Mouse (Mus musculus): ENCODE results near the gene Olfr1310. TPM values are rescaled to one million over a fixed set of nuclear protein-coding genes. Genes with fewer than 3 reads are reported as not detected.
"Not testable (repeated sequence)": the region's sequence is repeated elsewhere in the genome, so short reads cannot be mapped to it uniquely, and the experiment has no call there.

The Olfr1310 gene
- polyA plus RNA-seq (2015; fragmentation: Nextera tagmentation; extraction: Ambion mirVana): not detected in 2 replicates

- no peak within 1 kb of the TSS for H3K4me2 ChIP-seq
- no peaks in the 10 kb centered on the region for H3K36me3 ChIP-seq
- H3K4me1 ChIP-seq (replicated peaks): no peaks in the 10 kb centered on the region
- ATAC-seq (replicated peaks; ENCODE audit: insufficient number of reproducible peaks, insufficient read depth, low FRiP score, low read depth): no peak
- no peaks in the 10 kb centered on the region for H3K27me3 ChIP-seq
- no peaks in the 10 kb centered on the region for H3K9me3 ChIP-seq (replicated peaks)
- H3K27ac ChIP-seq: no peak within 1 kb of the TSS
- no peak within 1 kb of the TSS for H3K9ac ChIP-seq
- no peak within 1 kb of the TSS for H3K4me3 ChIP-seq
Observed at GRCm38 (mm10) chr2:112012608-112013007, at the start of gene Olfr1310. Olfr1310 (minus strand) TSS chr2:112012708.

- Histone ChIP-seq H3K4me1 (replicated peaks) (no peaks in the 10 kb centered on the region), H3K27ac (no peak within 1 kb of the TSS), H3K36me3 (no peaks in the 10 kb centered on the region), H3K9me3 (replicated peaks) (no peaks in the 10 kb centered on the region), H3K27me3 (no peaks in the 10 kb centered on the region), H3K4me3 (no peak within 1 kb of the TSS), H3K9ac (no peak within 1 kb of the TSS), H3K4me2 (no peak within 1 kb of the TSS)
- WGBS: 21% methylated on average over 1 of the region's 1 CpGs
- ATAC-seq (replicated peaks; ENCODE audit: insufficient number of reproducible peaks, insufficient read depth, low FRiP score, low read depth): no peak
Observed at GRCm38 (mm10) chr2:112050138-112050537, 37.6 kb upstream of the Olfr1310 start, which contains the start of gene Olfr1312. Olfr1312 (minus strand) TSS chr2:112050238.

GRCm38 (mm10) chr2:112026971-112027370, 14.5 kb upstream of the Olfr1310 start:
- not testable (repeated sequence) for H3K4me3 ChIP-seq; H3K4me2 ChIP-seq; H3K36me3 ChIP-seq; H3K9ac ChIP-seq; H3K4me1 ChIP-seq (replicated peaks); H3K9me3 ChIP-seq (replicated peaks); H3K27ac ChIP-seq; ATAC-seq (replicated peaks; ENCODE audit: insufficient number of reproducible peaks, insufficient read depth, low FRiP score, low read depth); H3K27me3 ChIP-seq
- 45% methylated on average over 6 of the region's 6 CpGs for WGBS

- 75% methylated on average over 2 of the region's 2 CpGs for WGBS
- H3K9ac ChIP-seq: no peak within 1 kb of the TSS
Observed at GRCm38 (mm10) chr2:112024312-112024711, 11.8 kb upstream of the Olfr1310 start, which contains the start of gene Olfr1311. Olfr1311 (minus strand) TSS chr2:112024412.

GRCm38 (mm10) chr2:112014900-112015299, 2.4 kb upstream of the Olfr1310 start:
- Histone ChIP-seq H3K4me2 (no peak overlapping the region), H3K27me3 (no peaks in the 10 kb centered on the region), H3K9ac (no peak overlapping the region), H3K4me3 (no peak overlapping the region), H3K4me1 (replicated peaks) (no peaks in the 10 kb centered on the region), H3K27ac (no peak overlapping the region), H3K9me3 (replicated peaks) (no peaks in the 10 kb centered on the region), H3K36me3 (no peaks in the 10 kb centered on the region)
- ATAC-seq (replicated peaks; ENCODE audit: insufficient number of reproducible peaks, insufficient read depth, low FRiP score, low read depth): no peak
- WGBS: 75% methylated on average over 3 of the region's 3 CpGs

More at GRCm38 (mm10) chr2:112024312-112024711, 11.8 kb upstream of the Olfr1310 start, which contains the start of gene Olfr1311:
- Histone ChIP-seq H3K36me3 (no peaks in the 10 kb centered on the region), H3K4me1 (replicated peaks) (no peaks in the 10 kb centered on the region), H3K27me3 (no peaks in the 10 kb centered on the region), H3K4me2 (no peak within 1 kb of the TSS), H3K4me3 (no peak within 1 kb of the TSS), H3K9me3 (replicated peaks) (no peaks in the 10 kb centered on the region), H3K27ac (no peak within 1 kb of the TSS)
- ATAC-seq (replicated peaks; ENCODE audit: insufficient number of reproducible peaks, insufficient read depth, low FRiP score, low read depth): no peak

GRCm38 (mm10) chr2:111990181-111990580, 22.3 kb downstream of the Olfr1310 start, which contains the start of gene Olfr1309:
Olfr1309 (minus strand) TSS chr2:111990281.
- Histone ChIP-seq H3K4me1 (replicated peaks) (no peaks in the 10 kb centered on the region), H3K27me3 (no peaks in the 10 kb centered on the region), H3K9ac (no peak within 1 kb of the TSS), H3K9me3 (replicated peaks) (no peaks in the 10 kb centered on the region), H3K27ac (no peak within 1 kb of the TSS), H3K36me3 (no peaks in the 10 kb centered on the region), H3K4me2 (no peak within 1 kb of the TSS), H3K4me3 (no peak within 1 kb of the TSS)
- ATAC-seq (replicated peaks; ENCODE audit: insufficient number of reproducible peaks, insufficient read depth, low FRiP score, low read depth): no peak
- WGBS: 37% methylated on average over 1 of the region's 1 CpGs

- H3K27me3 ChIP-seq: no peaks in the 10 kb centered on the region
- no peaks in the 10 kb centered on the region for H3K4me1 ChIP-seq (replicated peaks)
- no peak for ATAC-seq (replicated peaks; ENCODE audit: insufficient number of reproducible peaks, insufficient read depth, low FRiP score, low read depth)
- WGBS: 34% methylated on average over 1 of the region's 1 CpGs
- H3K36me3 ChIP-seq: no peaks in the 10 kb centered on the region
- no peak within 1 kb of the TSS for H3K27ac ChIP-seq
- no peak within 1 kb of the TSS for H3K4me3 ChIP-seq
- no peak within 1 kb of the TSS for H3K4me2 ChIP-seq
- H3K9me3 ChIP-seq (replicated peaks): no peaks in the 10 kb centered on the region
- no peak within 1 kb of the TSS for H3K9ac ChIP-seq
Observed at GRCm38 (mm10) chr2:111964844-111965243, 47.7 kb downstream of the Olfr1310 start, which contains the start of gene Olfr1308. Olfr1308 (minus strand) TSS chr2:111964944.

Other genes with a start within 250 kb of the Olfr1310 start
- not detected in 2 replicates for gene Olfr1302, start 235.3 kb downstream of the Olfr1310 start, polyA plus RNA-seq (2015; fragmentation: Nextera tagmentation; extraction: Ambion mirVana)
- not detected in 2 replicates for gene Olfr1303, start 192.4 kb downstream of the Olfr1310 start, polyA plus RNA-seq (2015; fragmentation: Nextera tagmentation; extraction: Ambion mirVana)
- not detected in 2 replicates for gene Olfr1305, start 135.6 kb downstream of the Olfr1310 start, polyA plus RNA-seq (2015; fragmentation: Nextera tagmentation; extraction: Ambion mirVana)
- gene Olfr1306, start 96.4 kb downstream of the Olfr1310 start, polyA plus RNA-seq (2015; fragmentation: Nextera tagmentation; extraction: Ambion mirVana): not detected in 2 replicates
- gene Olfr1307, start 63.3 kb downstream of the Olfr1310 start, polyA plus RNA-seq (2015; fragmentation: Nextera tagmentation; extraction: Ambion mirVana): not detected in 2 replicates
- not detected in 2 replicates for gene Olfr1308, start 47.8 kb downstream of the Olfr1310 start, polyA plus RNA-seq (2015; fragmentation: Nextera tagmentation; extraction: Ambion mirVana)
- not detected in 2 replicates for gene Olfr1309, start 22.4 kb downstream of the Olfr1310 start, polyA plus RNA-seq (2015; fragmentation: Nextera tagmentation; extraction: Ambion mirVana)
- gene Olfr1311, start 11.7 kb upstream of the Olfr1310 start, polyA plus RNA-seq (2015; fragmentation: Nextera tagmentation; extraction: Ambion mirVana): not detected in 2 replicates
- gene Olfr1312, start 37.5 kb upstream of the Olfr1310 start, polyA plus RNA-seq (2015; fragmentation: Nextera tagmentation; extraction: Ambion mirVana): not detected in 2 replicates
- gene Olfr1313, start 65.1 kb upstream of the Olfr1310 start, polyA plus RNA-seq (2015; fragmentation: Nextera tagmentation; extraction: Ambion mirVana): not detected in 2 replicates
- gene Olfr1314, start 84.1 kb upstream of the Olfr1310 start, polyA plus RNA-seq (2015; fragmentation: Nextera tagmentation; extraction: Ambion mirVana): not detected in 2 replicates
- not detected in 2 replicates for gene Olfr1315-ps1, start 102.7 kb upstream of the Olfr1310 start, polyA plus RNA-seq (2015; fragmentation: Nextera tagmentation; extraction: Ambion mirVana)
- gene Olfr1316, start 122.3 kb upstream of the Olfr1310 start, polyA plus RNA-seq (2015; fragmentation: Nextera tagmentation; extraction: Ambion mirVana): not detected in 2 replicates
- not detected in 2 replicates for gene Olfr1317, start 127.6 kb upstream of the Olfr1310 start, polyA plus RNA-seq (2015; fragmentation: Nextera tagmentation; extraction: Ambion mirVana)
- gene Olfr1318, start 141.5 kb upstream of the Olfr1310 start, polyA plus RNA-seq (2015; fragmentation: Nextera tagmentation; extraction: Ambion mirVana): not detected in 2 replicates
- gene Lpcat4, start 226.8 kb upstream of the Olfr1310 start, polyA plus RNA-seq (2015; fragmentation: Nextera tagmentation; extraction: Ambion mirVana): 10.4 and 11.9 TPM in 2 replicates
- gene Nutm1, start 246.6 kb upstream of the Olfr1310 start, polyA plus RNA-seq (2015; fragmentation: Nextera tagmentation; extraction: Ambion mirVana): not detected in 2 replicates
- 159 and 160 TPM in 2 replicates for gene Nop10, start 249.2 kb upstream of the Olfr1310 start, polyA plus RNA-seq (2015; fragmentation: Nextera tagmentation; extraction: Ambion mirVana)